Mouse (Mus musculus) embryo, embryonic 9.5 days (tissue): Measurements from ENCODE around the gene Slc26a6.

ENCODE experiments used
- DNase-seq: peaks from one replicate; pipeline ENCODE4 v3.0.0-alpha.2; 2017; ENCODE audit errors: extremely low spot score

Slc26a6 gene

DNA sequence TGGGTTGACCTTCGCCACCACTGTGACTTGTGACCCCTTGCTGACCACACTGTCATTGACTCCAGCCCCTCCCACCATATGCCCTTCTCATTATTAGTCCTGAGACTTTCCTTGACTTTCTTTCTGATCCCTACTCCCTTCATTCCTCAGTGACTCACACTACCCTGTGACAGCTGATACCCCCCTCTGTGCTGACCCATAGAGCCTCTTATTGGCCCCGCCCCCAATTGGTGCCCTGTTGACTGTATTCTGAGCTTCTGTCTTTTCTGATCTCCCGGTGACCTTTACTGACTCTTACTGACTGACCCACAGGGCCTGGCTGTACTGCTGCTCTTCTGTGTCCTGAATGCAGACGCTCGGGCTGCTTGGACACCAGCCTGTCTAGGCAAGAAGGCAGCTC lies 7.7 kb upstream of the Slc26a6 start:
- peak; percentile 4 for DNase-seq

- no peak for DNase-seq
These were observed 5.7 kb upstream of the Slc26a6 start for GRCm38 (mm10) chr9:108847374-108847773.

DNA sequence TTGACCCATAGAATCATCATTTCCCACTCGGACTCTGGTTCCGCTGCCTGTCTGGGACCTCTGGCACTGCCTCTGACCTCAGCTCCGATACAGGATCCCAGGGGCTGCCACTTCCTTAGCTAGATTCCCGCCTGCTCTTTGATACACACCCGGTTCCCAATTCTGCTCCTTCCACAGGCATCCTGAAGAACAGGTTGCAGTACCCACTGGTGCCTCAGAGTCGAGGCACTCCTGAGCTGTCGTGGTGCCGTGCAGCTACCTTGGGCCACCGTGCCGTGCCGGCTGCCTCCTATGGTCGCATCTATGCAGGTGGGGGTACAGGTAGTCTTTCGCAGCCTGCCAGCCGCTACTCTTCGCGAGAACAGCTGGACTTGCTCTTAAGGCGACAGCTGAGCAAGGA lies 4.7 kb upstream of the Slc26a6 start:
- DNase-seq = no peak

DNA sequence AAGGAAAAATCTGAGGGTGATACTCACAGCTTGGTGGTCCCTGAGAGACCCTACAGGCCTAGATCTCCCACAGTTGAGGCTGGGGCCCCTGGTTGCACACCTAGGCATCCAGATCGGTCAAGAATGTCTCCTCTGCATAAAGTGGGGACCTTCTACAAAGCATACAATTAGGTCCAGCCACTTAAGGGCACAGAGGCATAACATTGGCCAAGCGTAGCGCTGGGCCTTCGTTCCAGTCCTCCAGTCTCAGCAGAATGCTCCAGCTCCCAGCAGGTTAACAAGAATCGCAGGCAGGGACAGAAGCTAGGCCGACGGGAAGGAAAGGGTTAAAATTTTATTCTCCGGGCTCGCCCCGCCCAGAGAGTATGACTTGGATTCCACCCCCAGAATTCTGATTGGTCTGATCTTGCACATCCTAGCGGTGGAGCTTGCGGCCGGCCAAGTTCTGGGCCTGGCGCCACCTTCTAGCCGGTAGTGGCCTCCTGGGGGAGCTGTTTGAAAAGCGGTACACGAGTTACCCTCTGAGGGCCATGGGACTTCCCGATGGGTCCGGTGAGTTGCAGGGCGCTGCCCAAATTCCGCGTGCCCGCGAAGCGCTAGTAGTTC lies 655 bp downstream of the Slc26a6 start:
- peak; percentile 94 for DNase-seq

DNA sequence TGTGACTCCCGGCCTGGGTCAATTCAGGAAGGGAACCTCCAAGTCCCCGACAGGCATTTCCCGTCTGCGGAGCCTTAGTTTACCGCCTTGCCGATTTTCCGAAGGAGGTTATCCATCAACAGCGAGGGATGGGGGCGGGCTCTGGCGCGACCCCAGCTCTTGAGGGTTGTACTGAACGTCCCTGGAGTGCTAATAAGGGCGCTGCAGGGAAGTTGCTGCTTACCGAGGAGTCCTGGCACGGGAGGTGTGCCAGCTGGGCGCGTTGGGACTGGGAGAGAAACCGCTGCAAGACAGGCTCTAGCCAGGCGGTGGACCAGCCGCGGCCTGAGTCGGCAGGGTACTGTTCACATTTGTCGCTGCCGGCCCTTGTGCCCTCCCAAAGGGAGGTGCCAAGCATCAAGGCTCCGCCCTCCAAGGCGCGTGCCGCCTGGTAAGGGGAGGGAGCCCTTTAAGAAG lies 1.2 kb downstream of the Slc26a6 start:
- DNase-seq = peak; percentile 86

DNA sequence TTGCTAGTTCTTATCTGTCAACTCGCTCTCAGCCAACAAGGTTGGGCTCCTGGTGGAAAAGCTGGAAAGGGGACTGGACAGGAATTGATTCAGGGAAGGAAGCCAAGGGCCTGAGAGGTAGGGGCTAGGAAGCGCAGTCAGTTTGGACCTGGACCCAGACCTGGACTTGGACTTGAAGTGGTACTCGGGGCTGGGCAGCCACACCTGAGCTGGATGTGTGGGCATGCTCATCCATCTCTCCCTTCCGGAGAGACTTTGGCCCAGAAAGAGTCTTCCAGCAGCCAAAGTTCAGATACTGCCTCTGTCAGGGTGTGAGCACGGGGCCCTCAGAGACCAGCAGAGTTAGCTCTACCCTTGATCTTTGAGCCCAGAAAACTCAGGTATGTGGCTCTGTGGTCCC lies 2.3 kb downstream of the Slc26a6 start:
- DNase-seq = no peak

DNA sequence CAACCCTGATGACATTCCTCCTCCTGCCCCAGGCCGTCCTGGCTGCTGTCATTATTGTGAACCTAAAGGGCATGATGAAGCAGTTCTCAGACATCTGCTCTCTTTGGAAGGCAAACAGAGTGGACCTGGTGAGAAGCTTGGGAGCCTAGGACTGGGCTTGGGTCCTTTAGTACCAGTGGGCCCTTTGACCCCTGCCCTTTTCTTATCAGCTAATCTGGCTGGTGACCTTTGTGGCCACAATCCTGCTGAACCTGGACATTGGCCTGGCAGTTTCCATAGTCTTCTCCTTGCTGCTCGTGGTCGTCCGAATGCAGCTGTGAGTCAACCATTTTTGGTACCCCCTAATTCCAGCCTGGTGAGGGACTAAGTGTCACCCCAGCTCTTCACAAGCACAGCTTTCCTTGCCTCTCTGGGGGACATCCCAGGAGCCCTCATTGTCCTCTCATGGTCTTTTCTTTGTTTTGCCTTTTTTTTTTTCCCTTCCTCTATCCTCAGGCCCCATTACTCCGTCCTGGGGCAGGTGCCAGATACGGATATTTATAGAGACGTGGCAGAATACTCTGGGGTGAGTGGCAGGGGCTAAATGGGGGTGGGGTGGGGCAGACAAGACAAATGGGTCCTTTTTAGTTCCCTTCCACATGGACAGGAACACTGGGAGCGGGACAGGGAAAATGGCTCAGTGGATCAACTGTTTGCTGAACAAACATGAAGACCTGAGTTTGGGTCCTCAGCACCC lies 5.9 kb downstream of the Slc26a6 start:
- DNase-seq = no peak

DNA sequence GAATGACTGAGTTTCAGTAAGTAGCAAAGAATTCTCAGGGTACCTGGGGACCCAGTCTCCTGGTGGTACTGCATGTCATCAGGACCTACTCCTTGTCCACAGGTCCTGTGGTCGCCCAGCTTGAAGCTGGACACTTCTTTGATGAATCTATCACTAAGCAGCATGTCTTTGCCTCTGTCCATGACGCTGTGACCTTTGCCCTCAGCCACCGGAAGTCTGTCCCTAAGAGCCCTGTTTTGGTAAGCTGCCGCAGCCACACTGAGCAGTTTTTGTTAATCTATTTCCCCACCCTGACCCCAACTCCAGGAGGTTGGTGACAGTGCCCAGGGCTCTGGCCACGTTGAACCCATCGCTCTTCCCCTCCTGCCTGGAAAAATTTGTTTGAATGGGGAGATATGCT lies 59.2 kb downstream of the Slc26a6 start:
- no peak for DNase-seq

DNA sequence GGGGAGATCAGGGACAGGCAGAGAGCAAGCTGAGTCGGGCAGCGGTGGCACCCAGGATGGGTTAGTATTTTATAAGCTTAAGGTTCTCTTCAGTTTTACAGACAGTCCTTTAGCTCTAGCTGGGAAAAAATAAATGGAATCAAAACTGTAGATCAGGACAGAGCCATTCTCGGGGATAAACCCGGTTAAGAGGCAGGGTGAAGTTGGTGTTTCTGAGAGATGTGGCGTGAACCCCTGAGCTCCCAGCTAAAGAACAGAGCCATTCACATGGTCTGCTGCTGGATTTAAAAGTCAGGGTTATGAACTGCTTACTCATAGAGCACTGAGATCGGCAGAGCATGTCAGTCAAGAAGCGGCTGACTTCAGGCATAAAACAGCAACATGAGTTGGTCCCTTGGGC lies 60.1 kb downstream of the Slc26a6 start:
- DNase-seq = no peak

DNA sequence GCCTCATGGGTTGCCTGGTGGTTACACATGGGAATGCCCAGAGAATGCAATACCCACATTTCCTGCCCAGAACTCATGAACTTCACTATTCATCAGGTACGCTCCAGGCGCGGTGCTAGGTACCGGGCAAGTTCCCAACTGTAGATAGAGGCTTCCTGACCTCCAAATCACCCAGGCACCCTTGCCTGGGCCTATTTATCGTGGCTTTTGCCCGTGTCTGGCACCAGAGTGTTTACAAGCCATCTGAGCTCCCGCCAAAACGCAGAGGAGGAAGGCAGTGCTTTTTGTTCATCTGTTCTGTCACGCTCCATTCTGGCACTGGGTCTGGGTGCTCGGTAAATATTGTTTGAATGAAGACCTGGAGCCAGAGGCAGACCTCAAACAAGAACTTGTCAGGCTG lies 60.5 kb downstream of the Slc26a6 start:
- DNase-seq = no peak

DNA sequence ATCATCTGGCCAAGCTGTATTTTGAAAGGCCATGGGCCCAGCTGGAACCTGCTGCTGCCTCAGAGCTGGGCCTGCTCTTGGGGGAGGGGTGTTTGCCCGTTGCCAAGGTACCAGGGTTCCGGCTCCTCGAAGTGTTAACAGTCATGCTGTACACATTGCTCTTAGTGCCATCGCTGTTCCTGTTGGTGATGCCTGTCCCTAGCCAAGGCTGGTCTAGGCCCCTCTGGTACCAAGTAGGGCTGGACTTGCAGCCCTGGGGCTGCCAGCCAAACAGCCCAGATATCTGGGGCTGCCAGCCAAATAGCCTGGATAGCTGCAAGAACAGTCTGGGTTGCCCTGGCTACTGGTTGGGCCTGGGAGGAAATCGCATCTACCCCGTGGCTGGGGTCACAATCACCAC lies 61.4 kb downstream of the Slc26a6 start, which contains the start of gene Tmem89:
Tmem89 (plus strand) TSS at position 129 of the 400 bp plus-strand sequence.
- DNase-seq = no peak

- no peak for DNase-seq
These were observed 72.8 kb downstream of the Slc26a6 start for GRCm38 (mm10) chr9:108925897-108926296.

GRCm38 (mm10) chr9:108928424-108928823 lies 75.3 kb downstream of the Slc26a6 start:
- DNase-seq = no peak

DNA sequence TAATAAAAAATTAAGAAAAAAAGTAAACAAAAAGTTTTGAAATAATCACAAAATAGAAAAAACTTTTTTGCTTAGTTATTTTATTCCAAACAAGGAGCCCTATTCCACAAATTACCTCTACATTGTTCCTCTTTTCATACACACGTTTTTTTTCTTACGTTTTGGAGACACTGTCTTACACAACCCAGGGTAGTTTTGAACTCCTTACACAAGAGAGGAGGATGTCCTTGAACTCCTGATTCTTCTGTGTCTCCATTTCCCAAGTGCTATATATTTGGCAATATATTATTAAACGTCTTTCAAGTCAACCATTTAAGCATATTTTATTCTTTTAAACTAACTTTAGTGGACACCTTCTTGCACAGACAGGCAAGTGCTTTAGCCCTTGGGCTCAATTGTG lies 82.9 kb downstream of the Slc26a6 start:
- no peak for DNase-seq

DNA sequence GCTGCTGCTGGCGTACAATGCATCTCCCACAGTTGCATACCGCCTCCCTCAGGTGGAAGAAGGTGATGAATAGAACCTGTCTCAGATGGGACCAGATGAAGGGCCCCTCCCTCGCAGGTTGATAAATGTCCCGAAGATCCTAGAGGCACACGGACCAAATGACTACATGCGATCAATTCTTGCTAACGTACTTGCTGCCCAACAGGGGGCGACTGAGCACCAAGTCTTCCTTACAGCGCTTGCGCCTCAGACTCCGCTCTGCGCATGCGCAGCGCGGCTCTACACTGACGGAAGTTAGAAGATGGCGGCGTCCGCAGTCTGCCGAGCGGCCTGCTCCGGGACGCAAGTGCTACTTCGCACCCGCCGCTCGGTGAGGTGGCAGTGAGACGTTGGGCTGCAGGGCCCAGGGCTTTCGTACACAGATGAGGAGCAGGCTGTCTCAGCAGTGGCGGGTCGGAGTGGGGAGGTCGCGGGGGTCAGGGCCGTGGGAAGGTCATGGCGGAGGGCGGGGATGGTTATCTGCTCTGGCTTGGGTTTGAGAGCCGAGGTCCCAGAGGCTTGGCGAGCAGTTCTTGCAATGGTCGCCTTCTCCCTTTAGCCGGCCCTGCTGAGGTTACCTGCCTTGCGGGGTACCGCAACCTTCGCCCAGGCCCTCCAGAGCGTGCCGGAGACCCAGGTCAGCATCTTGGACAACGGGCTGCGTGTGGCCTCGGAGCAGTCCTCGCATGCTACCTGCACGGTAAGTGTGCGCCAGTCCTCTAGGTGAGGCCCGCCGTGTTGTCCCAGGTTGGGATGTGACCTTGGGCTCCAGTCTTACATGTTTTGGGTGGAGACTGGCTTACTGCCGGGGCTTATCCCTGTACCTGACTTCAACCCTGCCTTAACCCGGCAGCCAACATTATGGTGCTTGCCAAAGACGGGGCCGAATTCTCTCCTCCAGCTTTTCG lies 83.6 kb downstream of the Slc26a6 start, which contains the start of gene Uqcrc1:
Uqcrc1 (plus strand) TSS at position 216 of the 947 bp plus-strand sequence.
- DNase-seq = peak; percentile 87

GRCm38 (mm10) chr9:108945111-108945510 lies 92.0 kb downstream of the Slc26a6 start:
- no peak for DNase-seq

DNA sequence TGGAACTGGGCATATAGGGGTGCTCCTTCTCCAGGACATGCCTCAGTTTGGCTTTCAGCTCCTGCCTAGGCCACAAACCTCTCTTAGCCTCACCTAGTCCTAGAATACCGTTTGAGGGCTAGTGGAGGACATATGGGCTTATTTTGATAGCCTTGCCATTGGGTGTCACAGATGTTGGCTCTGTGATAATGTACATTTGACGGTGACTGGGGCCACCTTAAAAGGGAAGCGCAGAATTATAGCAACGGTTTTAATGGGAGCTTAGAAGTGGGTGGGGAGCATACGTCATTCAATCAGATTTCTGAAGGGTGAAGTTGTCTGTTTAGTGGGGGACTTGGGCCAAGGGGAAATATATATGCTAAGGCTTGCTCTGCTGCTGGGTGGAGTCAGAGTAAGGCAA lies 92.5 kb downstream of the Slc26a6 start:
- no peak for DNase-seq

DNA sequence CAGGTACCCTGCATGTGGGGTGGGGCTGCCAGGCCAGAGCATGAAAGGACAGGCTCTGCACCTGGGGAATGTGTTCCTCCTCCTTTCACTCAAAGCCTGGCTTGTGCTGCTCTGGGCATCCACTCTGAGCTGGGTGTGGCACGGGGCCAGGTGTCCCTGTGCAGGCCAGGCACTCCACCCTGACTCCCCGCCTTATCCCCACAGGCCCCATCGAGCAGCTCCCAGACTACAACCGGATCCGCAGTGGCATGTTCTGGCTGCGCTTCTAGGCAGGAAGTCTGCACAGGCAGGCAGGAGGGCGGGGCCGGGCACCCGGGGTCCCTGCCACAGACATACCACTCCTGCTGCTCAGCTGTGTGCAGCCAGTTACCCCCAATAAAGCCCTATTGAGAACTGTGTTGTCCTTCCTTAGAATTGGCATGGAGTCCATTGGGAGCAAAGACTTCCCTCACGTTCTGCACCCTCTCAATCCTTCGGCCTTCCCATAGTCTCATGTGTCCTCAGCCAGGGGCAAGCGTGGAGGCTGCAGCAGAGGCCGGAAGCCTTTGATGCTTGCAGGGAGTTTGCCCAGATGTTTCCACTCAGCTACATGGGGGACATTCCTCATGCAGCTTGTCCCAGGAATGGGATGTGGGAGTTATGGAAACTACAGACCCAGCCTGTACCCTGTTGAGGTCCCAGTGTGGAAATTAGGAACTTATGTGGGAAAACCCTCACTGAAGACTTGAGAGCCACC lies 96.3 kb downstream of the Slc26a6 start:
- DNase-seq = no peak

DNA sequence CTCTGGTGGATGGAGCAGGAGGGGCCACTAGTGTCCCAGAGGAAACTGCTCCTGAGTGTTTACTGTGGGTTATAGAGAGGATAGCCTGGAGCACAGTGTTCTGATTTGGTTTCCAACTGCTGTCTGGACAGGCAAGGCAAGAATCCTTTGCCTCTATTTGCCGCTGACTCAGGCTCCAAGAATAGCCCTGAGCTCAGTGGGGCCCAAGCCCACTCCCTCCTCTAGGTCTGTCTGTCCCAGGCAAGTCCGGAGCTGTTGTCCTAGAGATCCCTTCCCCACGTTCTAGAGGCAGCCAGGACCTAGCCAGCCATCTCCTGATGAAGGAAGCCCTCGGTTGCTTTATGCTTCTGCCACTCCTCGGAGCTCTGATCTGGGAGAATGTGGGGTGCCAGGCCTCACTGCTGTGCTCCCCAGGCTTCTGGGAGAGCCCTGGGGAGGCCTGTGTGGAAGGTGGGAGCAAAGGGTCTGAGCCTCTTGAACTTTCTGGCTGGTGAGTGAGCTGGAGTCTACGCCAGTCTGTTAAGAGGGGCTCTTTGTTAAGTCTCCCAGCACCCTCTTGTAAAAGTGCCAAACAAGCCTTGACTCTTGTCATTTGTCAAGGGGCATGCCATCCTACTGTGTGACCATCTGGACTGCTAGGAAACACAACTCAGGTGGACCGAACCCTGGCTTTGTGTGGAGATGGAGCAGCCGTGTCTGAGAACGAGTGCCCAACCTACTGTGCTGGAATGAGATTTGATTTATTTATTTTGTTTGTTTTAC lies 97.1 kb downstream of the Slc26a6 start:
- no peak for DNase-seq

DNA sequence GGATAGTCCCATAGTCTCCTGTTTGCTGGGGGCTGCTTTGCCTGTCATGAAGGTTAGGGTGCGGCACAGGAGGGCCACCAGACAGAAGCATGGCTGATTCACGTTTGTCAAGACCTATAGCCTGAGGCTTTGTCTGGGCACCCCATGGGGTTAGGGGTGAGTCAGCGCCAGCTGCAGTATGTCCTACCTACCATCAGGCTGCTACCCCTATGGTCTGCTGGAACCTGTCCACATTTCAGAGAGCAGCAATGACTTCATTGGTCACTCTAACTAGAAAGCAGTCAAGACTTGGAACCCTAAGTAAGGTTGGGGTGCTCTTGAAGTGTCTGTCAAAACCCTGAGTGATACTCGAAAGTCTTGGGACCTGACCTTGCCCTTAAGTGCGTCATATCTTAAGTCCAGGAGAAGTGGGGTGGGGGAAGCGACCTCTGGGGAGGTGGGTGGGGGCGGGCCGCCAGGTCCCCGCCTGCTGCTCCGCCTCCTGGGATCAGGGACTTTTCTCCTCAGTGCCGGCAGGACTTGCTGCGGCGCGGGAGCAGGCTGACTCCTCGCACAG lies 100.1 kb downstream of the Slc26a6 start, which contains the start of gene Col7a1:
Col7a1 (plus strand) TSS at position 506 of the 556 bp plus-strand sequence.
- no peak for DNase-seq
